Mouse (Mus musculus): ENCODE results near the gene Magea4. TPM values are rescaled to one million over a fixed set of nuclear protein-coding genes. Genes with fewer than 3 reads are reported as not detected.

Gene Magea4
- not detected in 2 replicates for total RNA-seq (2021)
- long read RNA-seq, experiment 1, result 0 reads
- long read RNA-seq, experiment 2, result 0 reads

DNA sequence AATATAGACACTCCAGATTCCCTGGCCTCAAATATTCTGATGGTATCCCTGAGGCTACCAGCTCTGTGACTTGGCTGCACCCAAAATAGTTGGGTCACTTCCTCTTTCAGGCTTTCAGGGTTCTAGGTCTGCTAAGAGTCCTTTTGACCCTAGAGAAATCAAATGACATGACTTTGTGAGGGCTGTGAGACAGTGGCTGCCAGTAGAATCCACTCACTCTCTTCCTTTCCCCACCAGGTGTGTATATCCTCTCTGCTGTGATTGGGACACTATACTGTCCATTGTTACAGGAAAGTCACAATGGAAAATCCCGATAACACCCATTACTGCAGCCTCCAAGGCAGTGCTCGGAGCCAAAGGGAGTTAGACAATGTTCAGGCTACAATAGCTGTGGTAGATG lies at the start of gene Magea4:
Magea4 (plus strand) TSS at position 301 of the 400 bp plus-strand sequence.
- no peak for DNase-seq

- DNase-seq, result no peak
Measured at GRCm38 (mm10) chrX:72202944-72203554, 18.8 kb upstream of the Magea4 start.

- no peak for DNase-seq
Measured at GRCm38 (mm10) chrX:72270637-72271036, 48.8 kb downstream of the Magea4 start.

Small RNA genes lying within 50 kb of the gene (microRNA-seq; reads per million reads assigned to microRNA genes)
- 189 to 277 reads per million in 2 experiments for gene Mir224
- gene Mir452, result 14.1 to 26.6 reads per million in 2 experiments

Other genes starting within 250 kb of the Magea4 start
- gene Fate1, start 249.0 kb upstream of the Magea4 start, total RNA-seq (2021), result not detected in 2 replicates
- gene Cnga2, start 230.2 kb upstream of the Magea4 start, total RNA-seq (2021), result 0.15 and 0.22 TPM in 2 replicates
- 0.63 and 0.71 TPM in 2 replicates for gene Gabre, start 52.8 kb downstream of the Magea4 start, total RNA-seq (2021)
- not detected in 2 replicates for gene Magea10, start 164.8 kb downstream of the Magea4 start, total RNA-seq (2021)

Data from adrenal gland, postnatal 14 days (tissue).